Mouse (Mus musculus) thymus, postnatal 10 days (tissue): Measurements from ENCODE around the gene Gm3646.

Source experiments
- DNase-seq, 2 experiments: peaks; one replicate each; pipeline ENCODE4 v3.0.0; 2021; ENCODE audit warnings: low spot score in 2 of 2

Gm3646 gene

DNA sequence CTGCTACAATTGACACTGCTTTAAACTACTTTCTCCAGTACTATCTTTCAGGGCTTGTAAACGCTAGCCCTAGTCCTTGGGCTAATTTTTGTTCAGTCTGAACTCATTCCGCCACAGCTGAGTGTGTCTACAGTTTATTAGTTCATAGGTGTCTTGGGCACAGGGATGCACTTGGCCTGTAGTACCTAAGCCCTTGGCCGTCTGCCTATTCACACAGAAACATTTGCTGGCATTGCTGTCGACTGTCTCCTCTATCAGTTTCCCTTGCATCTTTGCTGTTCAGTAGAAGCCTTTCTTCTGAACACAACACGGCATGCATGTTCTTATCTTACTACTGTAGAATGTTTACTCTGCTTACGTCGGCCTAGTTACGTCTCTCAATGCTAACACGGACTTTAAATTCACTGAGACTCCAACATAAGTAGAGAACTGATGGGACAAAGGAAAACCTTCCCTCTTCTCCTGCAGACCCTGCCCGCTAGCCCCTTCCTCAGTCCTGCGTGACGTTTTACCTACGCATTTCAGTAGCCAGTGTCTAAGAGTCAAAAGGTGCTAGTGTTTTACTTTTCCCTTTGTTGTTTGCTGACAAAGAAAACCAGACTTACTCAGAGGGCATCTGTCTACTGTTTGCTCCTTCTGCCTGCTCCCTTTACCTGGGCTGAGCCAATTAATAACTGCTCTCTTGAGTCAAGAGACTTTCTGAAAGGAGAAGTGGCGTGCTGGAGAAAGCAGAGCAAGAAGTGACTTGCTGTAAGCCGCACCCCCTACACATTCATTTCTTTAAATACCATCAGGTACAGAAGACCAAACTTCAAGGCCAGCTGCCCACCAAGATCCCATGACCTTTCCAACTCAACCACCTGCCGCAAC lies 25.8 kb downstream of the Gm3646 start:
- no peak for DNase-seq

DNA sequence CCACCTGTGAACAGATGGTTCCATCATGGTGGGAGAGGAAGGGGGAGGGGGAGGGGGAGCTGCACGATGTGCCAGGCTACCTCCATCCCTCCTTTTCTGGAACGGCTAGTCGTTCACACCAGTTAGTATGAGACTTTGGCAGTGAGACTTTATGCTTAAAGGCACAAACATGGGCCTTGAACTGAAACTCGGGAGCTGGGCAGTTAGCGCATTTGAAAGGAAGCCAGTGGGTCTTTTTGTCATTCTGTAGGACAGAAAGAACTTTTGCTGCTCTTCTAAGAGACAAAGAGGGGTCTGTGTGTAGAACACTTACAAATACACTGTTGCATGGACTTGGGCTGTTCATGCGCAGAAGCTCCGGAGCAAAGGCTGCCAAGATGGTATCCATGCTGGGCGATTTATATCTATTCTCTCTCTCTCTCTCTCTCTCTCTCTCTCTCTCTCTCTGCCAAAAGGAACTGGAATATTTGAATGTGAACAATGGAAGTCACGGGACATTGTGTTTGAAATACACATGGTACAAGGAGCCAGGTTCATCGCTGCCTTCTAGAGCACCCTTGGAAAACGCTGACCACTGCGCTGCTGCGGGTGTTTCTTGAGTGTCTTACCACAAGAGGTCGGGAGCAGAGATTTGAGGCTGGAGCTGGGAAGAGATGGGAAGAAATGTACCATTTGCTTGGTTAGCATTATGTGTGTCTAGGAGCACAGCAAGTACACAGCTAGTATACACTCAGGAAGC lies 31.0 kb downstream of the Gm3646 start:
- DNase-seq = no peak

DNA sequence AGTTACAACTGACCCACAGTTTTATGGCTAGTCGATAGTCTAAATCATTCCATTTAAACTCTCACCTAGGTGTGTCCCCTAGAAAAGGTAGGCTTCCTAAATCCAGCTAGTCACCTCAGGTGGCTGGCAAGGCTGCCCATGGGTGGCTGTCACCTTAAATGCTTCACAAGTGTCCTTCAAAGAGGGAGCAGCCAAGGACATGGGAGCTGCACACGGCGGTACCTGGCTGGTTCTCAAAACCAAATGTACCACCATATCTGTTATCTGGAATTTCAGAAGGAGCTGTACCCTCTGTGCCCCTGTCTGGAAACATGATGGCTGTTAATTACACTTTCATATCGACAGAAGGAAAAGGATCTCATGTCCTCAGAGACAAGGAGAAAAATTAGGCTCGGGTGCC lies 31.6 kb downstream of the Gm3646 start:
- no peak for DNase-seq

DNA sequence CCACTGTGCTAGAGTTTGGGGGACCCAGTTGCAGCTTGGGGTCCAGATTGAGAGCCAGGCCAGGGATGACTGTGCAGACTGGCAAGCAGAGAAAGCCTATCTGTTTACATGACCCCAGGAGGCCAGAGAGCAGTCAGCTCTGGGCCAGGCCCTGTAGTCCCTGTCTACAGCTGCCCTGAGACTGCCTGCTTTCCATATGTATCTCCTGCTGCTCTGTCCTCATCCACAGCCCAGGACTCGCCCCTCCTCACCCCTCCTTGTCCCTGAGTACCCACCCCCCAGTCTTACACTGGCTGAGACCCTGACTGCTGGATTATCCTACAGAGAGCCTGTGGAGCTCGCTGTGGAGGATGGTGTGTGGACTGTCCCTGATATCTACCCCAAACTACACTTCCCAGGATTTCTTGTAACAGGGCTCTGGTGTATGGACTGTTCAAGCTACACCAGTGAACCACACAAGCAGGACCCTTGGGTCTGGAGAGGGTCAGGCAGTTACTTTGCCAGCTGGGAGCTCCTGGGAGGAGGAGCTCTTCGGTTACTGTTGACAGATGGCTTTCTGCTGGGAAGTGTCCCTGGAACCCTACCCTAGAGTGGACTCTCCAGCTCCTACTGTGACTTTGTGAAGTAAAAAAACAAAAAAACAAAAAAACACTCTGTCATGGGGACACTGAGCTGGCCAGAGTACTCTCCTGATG lies 32.6 kb downstream of the Gm3646 start:
- DNase-seq = no peak

DNA sequence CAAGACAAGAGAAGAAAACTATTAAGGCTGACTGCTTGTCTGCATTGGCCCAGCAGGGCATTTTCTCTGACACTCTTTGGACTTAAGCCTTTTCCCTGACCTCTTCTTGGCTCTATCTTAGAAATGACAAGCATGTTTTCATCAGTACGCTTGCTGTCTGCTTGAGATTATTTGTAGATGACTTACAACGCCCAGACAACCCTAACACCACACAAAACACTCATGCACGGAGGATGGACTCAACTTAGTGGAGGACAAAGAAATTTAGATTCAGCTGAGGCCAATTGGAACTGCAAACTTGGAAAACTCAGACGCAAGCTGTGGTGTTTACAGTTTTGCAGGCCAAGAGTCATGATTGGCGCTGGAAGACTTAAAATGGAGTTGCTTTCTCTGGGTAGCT lies 34.7 kb downstream of the Gm3646 start:
- no peak for DNase-seq

DNA sequence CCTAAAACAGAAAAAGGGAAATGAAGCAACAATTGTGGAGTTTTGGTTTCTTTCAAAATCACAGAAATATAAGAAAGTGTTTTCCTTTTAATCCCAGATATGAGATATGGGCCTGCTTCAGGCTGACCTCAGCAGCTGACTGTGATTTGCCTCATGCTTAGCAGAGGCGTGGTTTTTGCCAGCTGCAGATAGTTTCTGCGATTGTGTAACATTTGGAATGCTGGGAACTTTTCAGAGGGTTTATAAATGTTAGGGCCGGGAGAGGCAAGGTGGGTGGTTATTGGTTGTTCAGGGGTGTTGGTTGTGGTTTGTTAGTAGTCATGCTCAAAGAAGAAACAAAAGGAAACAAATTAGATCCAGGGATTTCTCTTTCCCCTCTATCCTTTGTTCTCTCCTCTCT lies 37.1 kb downstream of the Gm3646 start:
- DNase-seq = no peak

DNA sequence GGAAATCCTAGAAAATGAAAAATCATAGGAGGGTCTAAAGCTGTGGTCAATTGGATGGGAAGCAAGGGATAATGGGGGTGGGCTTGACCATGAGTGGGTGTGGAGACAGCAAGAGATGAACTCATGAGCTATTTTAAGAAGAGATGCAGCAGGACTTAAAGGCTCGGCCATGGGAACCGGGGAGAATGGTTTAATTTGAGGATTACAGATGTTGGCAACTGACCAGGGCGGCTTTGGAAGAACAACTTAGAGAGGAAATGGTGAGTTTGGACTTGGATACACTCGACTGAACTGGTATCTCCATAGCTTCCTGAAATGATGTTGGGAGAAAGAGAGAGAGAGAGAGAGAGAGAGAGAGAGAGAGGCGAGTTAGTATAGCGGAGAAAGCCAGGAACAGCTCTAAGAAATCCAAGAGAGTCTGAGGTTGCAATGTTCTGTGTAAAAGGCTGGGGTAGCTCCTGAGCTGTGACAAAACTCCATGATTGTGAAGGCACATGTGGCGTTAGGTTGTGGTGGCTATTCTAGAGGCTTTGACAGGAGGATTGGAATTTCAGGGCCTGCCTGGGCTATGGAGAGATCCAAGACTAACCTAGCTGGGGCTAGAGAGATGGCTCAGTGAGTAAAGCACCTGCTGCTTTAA lies 39.2 kb downstream of the Gm3646 start:
- no peak for DNase-seq

DNA sequence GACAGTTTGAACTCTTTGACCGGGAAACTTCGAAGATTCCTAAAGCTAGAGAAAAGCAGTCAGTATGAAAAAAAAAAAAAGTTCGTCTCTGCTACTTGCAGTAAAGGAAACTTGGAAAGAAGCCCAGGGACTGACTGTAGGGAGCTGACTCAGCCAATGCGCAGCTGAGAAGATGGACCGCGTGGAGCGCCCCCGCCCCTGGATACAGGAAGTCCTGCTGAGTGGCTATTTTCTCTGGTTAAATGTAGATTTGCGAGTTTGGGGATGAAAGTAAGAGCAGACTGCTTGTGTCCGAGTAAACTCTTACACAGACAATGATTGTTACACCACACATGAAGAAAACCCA lies 43.1 kb downstream of the Gm3646 start:
- peak; percentile 14 to 26 for DNase-seq

DNA sequence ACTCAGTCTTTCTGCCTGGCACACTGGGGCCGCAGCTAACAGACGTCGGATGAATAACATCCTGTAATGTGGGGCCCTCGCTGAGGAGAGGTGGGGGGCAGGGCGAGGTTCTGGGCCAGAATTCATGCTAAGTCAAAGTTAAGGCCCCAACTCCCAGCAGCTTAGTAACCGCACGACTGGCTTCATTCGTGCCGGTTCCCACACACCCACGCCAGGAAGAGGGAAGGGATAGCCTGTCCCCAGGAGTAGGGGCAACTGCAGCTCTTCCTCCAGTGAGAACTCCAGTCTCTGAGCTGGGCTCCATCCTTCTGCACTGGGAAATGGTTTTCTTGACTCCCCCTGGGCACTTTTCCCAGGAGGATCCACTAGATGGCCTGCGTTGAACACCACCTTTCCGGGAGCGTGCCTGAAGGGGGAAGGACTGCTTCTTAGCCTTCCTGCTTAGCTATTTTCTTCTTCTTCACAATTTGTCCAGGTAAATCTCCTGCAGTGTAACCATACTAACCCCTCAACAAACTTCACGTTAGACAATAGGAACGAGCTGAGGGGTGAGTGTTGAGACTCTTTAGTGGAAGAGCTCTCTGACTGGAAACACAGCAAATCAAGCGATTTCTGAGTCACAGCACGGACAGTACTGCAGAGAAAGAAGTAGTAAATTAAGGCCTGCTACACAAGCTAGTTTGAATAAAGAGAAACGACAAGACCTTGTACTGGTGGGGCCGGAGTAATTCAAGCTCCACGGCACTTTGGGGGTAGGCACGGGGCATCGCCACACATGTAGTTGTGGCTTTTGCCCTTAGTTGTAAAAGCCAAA lies 43.7 kb downstream of the Gm3646 start:
- peak; percentile 45 to 50 for DNase-seq

DNA sequence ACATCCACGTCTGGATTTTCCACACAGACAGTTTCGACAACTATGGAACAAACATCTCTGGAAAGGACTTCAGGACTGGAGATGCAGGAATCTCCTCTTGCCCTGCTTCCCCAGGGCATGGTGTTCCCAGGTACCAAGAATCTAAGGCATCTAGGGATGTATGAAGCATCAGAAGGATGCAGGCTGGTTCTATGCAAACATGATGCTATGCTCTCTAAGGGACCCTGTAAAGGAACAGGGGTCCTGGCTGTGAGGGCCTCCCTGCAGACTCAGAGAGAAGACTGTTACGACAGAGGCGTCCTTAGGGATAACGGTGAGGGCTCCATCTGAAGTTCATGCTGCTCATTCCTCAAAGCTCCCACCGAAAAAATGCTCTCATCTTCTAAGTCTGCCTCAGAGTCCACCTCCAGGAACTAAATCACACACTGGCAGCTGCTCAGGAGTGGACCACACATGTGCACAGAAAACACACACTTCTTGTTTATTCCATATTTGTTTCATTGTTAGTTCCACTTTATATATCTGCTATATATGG lies 44.9 kb downstream of the Gm3646 start:
- no peak for DNase-seq

DNA sequence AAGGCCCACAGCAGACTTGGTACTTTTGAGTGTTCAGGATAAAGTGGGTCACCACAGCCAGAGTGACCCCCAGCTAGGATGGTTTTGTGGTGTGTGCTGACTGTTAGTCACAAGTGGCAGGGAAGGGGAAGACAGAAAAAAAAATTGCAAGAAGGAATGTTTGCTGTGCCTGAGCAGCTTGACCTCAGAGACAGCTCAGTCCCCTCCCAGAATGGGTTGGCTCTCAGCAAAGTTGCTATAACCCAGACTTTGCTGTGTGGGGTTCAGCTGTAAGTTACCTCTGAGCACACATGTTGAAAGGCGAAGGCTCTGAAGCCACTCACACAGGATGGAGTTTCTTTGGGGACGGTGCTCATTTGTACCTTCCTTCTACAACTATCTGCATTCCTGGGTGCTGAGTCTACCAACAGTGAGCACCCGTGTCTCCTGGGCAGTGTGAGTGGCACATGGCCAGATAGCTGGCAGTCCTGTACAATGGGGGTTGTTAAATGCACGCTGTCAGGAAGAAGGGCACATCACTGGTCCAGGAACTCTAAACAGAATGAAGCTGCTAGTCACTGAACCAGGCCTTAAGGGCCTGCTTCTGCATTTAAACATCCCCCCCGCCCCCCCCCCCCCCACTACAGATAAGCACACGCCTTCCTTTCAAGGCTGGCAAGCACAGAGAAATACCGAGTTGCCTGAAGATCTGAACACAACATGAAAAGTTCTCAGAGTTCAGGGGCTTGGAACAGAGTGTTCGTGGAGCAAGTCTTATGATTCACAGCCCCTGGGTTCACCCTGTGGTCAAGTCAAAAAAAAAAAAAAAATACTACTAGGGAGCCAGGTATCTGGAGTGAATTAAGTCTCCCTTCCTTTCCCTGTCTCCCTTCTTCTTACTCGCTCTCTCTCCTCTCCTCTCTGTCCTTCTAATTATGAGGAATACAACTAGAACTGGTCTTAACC lies 45.6 kb downstream of the Gm3646 start:
- DNase-seq = no peak

DNA sequence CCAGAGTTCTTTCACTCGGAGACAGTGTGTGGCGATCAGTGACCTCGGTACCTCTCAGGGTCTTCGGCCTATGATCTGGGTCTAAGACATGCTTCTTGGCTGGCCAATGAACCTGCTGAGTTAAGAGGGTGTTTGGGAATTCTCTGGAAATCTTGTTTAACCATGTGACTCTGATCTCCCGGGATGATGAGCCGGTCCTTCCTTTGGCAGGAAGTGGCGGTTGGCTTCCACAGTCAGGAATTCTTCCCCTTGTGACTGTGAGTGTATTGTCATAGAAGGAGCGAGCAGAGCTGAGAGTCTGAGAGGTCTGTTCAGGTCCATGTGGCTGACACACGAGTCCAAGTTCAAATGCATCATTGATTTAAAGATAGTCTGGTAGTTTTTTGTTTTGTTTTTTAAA lies 46.9 kb downstream of the Gm3646 start:
- no peak for DNase-seq

DNA sequence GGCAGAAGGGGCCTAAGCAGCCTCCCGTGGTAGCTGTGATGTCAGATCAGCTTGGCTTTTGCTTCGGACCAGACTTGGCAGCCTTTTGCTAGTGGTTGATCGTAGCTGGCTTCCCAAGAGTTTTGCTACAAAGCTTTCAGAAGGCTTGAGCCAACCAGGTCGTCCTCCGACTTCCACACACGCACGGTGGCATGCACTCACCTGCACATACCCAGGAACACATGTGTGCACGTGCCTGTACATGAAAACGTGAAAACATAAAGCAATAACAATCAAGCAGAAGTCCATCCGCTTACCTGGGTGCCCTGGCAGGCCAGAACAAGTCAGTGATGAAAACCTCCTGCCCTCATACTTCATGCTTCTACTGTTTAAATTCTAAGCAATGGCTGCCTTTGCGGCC lies 48.2 kb downstream of the Gm3646 start:
- no peak for DNase-seq

DNA sequence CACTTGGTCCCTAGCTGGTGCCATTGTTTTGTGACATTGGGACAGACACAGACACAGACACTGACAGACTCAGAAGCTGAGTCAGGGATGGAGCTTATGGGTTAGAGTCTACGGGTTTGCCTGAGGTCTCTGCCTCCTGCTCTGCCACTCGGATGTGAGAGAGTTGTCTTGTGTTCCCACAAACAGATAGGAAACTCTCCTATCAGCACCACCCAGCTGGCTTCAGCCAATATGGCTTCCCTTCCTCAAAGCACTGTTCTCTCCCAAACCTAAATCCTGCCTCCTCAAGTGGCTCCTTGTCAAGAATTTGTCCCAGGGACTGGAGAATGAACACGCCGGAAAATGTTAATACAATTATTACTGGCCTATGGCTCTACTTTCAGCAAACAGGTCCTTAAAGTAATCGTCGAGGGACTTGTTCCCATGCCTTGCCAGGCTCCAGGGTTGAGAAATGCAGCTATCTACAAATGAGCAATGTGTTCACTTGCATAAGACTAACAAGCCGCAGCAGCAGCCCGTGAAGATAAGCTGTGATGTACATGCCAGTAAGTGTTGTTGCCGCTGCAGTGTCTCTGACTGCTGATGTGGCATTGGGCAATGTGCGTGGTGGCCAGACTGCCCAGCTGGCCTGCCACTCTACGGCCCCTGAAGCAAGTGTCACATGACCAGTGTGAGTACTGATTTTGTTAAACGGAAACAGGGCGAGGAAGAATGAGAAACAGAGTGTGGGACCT lies 50.7 kb downstream of the Gm3646 start:
- DNase-seq = no peak
